Mouse (Mus musculus): ENCODE results near the gene Sco1.
"Not testable (repeated sequence)": the region's sequence is repeated elsewhere in the genome, so short reads cannot be mapped to it uniquely, and the experiment has no call there.

The Sco1 gene

GRCm38 (mm10) chr11:67085489-67085888, 33.0 kb downstream of the Sco1 start:
- peak; percentile 87 for DNase-seq (ENCODE audit: low read depth, low spot score)

GRCm38 (mm10) chr11:67086467-67087164, 34.1 kb downstream of the Sco1 start:
- DNase-seq (ENCODE audit: low read depth, low spot score) = no peak

GRCm38 (mm10) chr11:67087225-67087624, 34.8 kb downstream of the Sco1 start:
- DNase-seq (ENCODE audit: low read depth, low spot score) = no peak

- not testable (repeated sequence) for DNase-seq (ENCODE audit: low read depth, low spot score)
These were observed 39.9 kb downstream of the Sco1 start for GRCm38 (mm10) chr11:67092354-67092753.

GRCm38 (mm10) chr11:67093201-67093600, 40.7 kb downstream of the Sco1 start:
- no peak for DNase-seq (ENCODE audit: low read depth, low spot score)

GRCm38 (mm10) chr11:67093652-67094051, 41.2 kb downstream of the Sco1 start:
- no peak for DNase-seq (ENCODE audit: low read depth, low spot score)

GRCm38 (mm10) chr11:67094470-67094869, 42.0 kb downstream of the Sco1 start:
- DNase-seq (ENCODE audit: low read depth, low spot score) = no peak

GRCm38 (mm10) chr11:67097709-67098108, 45.2 kb downstream of the Sco1 start:
- no peak for DNase-seq (ENCODE audit: low read depth, low spot score)

GRCm38 (mm10) chr11:67098427-67098826, 46.0 kb downstream of the Sco1 start:
- DNase-seq (ENCODE audit: low read depth, low spot score) = no peak

GRCm38 (mm10) chr11:67099241-67099640, 46.8 kb downstream of the Sco1 start:
- no peak for DNase-seq (ENCODE audit: low read depth, low spot score)

- DNase-seq (ENCODE audit: low read depth, low spot score) = no peak
These were observed 47.7 kb downstream of the Sco1 start for GRCm38 (mm10) chr11:67100169-67100568.

- no peak for DNase-seq (ENCODE audit: low read depth, low spot score)
These were observed 49.2 kb downstream of the Sco1 start for GRCm38 (mm10) chr11:67101713-67102112.

- DNase-seq (ENCODE audit: low read depth, low spot score) = no peak
These were observed 50.8 kb downstream of the Sco1 start for GRCm38 (mm10) chr11:67103256-67103655.

GRCm38 (mm10) chr11:67104242-67104641, 51.8 kb downstream of the Sco1 start:
- no peak for DNase-seq (ENCODE audit: low read depth, low spot score)

- no peak for DNase-seq (ENCODE audit: low read depth, low spot score)
These were observed 52.2 kb downstream of the Sco1 start for GRCm38 (mm10) chr11:67104714-67105113.

GRCm38 (mm10) chr11:67105689-67106088, 53.2 kb downstream of the Sco1 start:
- no peak for DNase-seq (ENCODE audit: low read depth, low spot score)

GRCm38 (mm10) chr11:67106973-67107372, 54.5 kb downstream of the Sco1 start:
- no peak for DNase-seq (ENCODE audit: low read depth, low spot score)

GRCm38 (mm10) chr11:67110168-67110948, 57.9 kb downstream of the Sco1 start:
- peak; percentile 78 for DNase-seq (ENCODE audit: low read depth, low spot score)

- peak; percentile 91 for DNase-seq (ENCODE audit: low read depth, low spot score)
These were observed 59.8 kb downstream of the Sco1 start for GRCm38 (mm10) chr11:67112019-67112850.

- peak; percentile 81 for DNase-seq (ENCODE audit: low read depth, low spot score)
These were observed 60.4 kb downstream of the Sco1 start for GRCm38 (mm10) chr11:67112851-67113202.

- DNase-seq (ENCODE audit: low read depth, low spot score) = no peak
These were observed 60.9 kb downstream of the Sco1 start for GRCm38 (mm10) chr11:67113381-67113780.

GRCm38 (mm10) chr11:67114261-67114660, 61.8 kb downstream of the Sco1 start:
- no peak for DNase-seq (ENCODE audit: low read depth, low spot score)
